Mouse (Mus musculus) limb, embryonic 14.5 days (tissue): Measurements from ENCODE around the gene Prickle1. TPM values are rescaled to one million over a fixed set of nuclear protein-coding genes. Genes with fewer than 3 reads are reported as not detected.

Source experiments
- ATAC-seq: fragments of 200-750 bp; cut with Nextera tagmentation; 2 replicates; pipeline ENCODE4 v1.8.0; 2017; ENCODE audit warnings: low read depth, moderate number of reproducible peaks, moderate TSS enrichment; ENCODE audit not compliant: low FRiP score
- DNase-seq: peaks from one replicate; pipeline ENCODE4 v3.0.0-alpha.2; 2015; ENCODE audit warnings: low spot score
- H3K27ac ChIP-seq: fragments of 300-500 bp; sonication (generic); replicated peaks from 2 replicates; pipeline ENCODE4 v1.5.1; 2014; ENCODE audit warnings: low read depth, mild to moderate bottlenecking, low read length, moderate library complexity, mixed read lengths
- H3K27me3 ChIP-seq: fragments of 300-500 bp; sonication (generic); 2 replicates; pipeline ENCODE4 v1.6.1; 2014; ENCODE audit warnings: low read length, mixed read lengths; ENCODE audit not compliant: control insufficient read depth, insufficient read depth
- H3K36me3 ChIP-seq: fragments of 300-500 bp; sonication (generic); 2 replicates; pipeline ENCODE4 v1.6.1; 2014; ENCODE audit warnings: mild to moderate bottlenecking, low read length, moderate library complexity, mixed read lengths; ENCODE audit not compliant: control insufficient read depth, insufficient read depth
- H3K4me1 ChIP-seq: fragments of 300-500 bp; sonication (generic); 2 replicates; pipeline ENCODE4 v1.6.1; 2014; ENCODE audit warnings: antibody characterized with exemption, low read length, mixed read lengths; ENCODE audit not compliant: control insufficient read depth, insufficient read depth
- H3K4me2 ChIP-seq: fragments of 300-500 bp; sonication (generic); replicated peaks from 2 replicates; pipeline ENCODE4 v1.6.1; 2014; ENCODE audit warnings: low read depth, mild to moderate bottlenecking, low read length, moderate library complexity; ENCODE audit not compliant: severe bottlenecking
- H3K4me3 ChIP-seq: fragments of 300-500 bp; sonication (generic); replicated peaks from 2 replicates; pipeline ENCODE4 v1.5.1; 2014; ENCODE audit warnings: low read length
- H3K9ac ChIP-seq: fragments of 300-500 bp; sonication (generic); 2 replicates; pipeline ENCODE4 v1.6.1; 2014; ENCODE audit warnings: mild to moderate bottlenecking, low read depth, low read length, moderate library complexity; ENCODE audit not compliant: severe bottlenecking
- H3K9me3 ChIP-seq: fragments of 300-500 bp; sonication (generic); 2 replicates; pipeline ENCODE4 v1.6.1; 2016; ENCODE audit warnings: low read length; ENCODE audit not compliant: control insufficient read depth
- POLR2A ChIP-seq: fragments of 200-500 bp; IDR thresholded peaks from 2 replicates; pipeline ENCODE4 v1.8.0; 2012; ENCODE audit warnings: inconsistent platforms, mild to moderate bottlenecking, moderate library complexity, borderline replicate concordance; ENCODE audit not compliant: insufficient read depth, insufficient read length; ENCODE audit errors: extremely low read depth
- WGBS: fragments of 180-500 bp; shearing (Covaris S2); extraction: QIAGEN DNeasy Blood & Tissue Kit; methylation state at CpG from one replicate; pipeline ENCODE4 v1.1.7; 2014; 5-methylcytosine and 5-hydroxymethylcytosine counted together
- polyA plus RNA-seq, 2 experiments: library from polyadenylated mRNA; depleted of rRNA in 1 of 2; stranded (reverse) in 1 of 2; unstranded in 1 of 2; fragments of >200 nt; fragmentation: Nextera tagmentation in 1 of 2; extraction: Ambion mirVana in 1 of 2; gene quantifications; 2 replicates each; pipeline versions ENCODE4 v1.2.1 to v1.2.3; 2012 to 2014

Gene Prickle1
- polyA plus RNA-seq, 2 experiments, result 31.4 to 54.0 TPM

- ATAC-seq, result no peak
- H3K27ac ChIP-seq, result no peak overlapping the region
- peaks cover 4% of the 10 kb centered on the region; the same call in 1 of the 2 replicates for H3K36me3 ChIP-seq
- H3K4me2 ChIP-seq, result no peak overlapping the region
- H3K27me3 ChIP-seq, result no peaks in the 10 kb centered on the region
- no peak overlapping the region for H3K4me3 ChIP-seq
- WGBS, result 95% methylated on average over 10 of the region's 10 CpGs
- 0 out of 2 replicates have a peak, but pooled peaks cover 7% of the 10 kb centered on the region for H3K4me1 ChIP-seq
- H3K9ac ChIP-seq, result no peak overlapping the region
- no peak for DNase-seq
- no peak for TF ChIP-seq POLR2A
- H3K9me3 ChIP-seq, result no peaks in the 10 kb centered on the region
Measured at GRCm38 (mm10) chr15:93481112-93481511, 114.6 kb downstream of the Prickle1 start.

- 76% methylated on average over 4 of the region's 4 CpGs for WGBS
- Histone ChIP-seq H3K4me3 (no peak overlapping the region), H3K4me2 (no peak overlapping the region), H3K9me3 (no peaks in the 10 kb centered on the region), H3K4me1 (0 out of 2 replicates have a peak, but pooled peaks cover 7% of the 10 kb centered on the region), H3K27ac (no peak overlapping the region), H3K9ac (no peak overlapping the region), H3K27me3 (no peaks in the 10 kb centered on the region), H3K36me3 (peaks cover 4% of the 10 kb centered on the region; the same call in 1 of the 2 replicates)
- no peak for TF ChIP-seq POLR2A
- DNase-seq (no peak), ATAC-seq (no peak)
Measured at GRCm38 (mm10) chr15:93479445-93479844, 116.2 kb downstream of the Prickle1 start.

- no peak overlapping the region for H3K4me3 ChIP-seq
- H3K27ac ChIP-seq, result no peak overlapping the region
- ATAC-seq (no peak), DNase-seq (no peak)
- H3K9me3 ChIP-seq, result no peaks in the 10 kb centered on the region
- no peaks in the 10 kb centered on the region for H3K27me3 ChIP-seq
- no peak overlapping the region for H3K4me2 ChIP-seq
- TF ChIP-seq POLR2A, result no peak
- H3K4me1 ChIP-seq, result 0 out of 2 replicates have a peak, but pooled peaks cover 7% of the 10 kb centered on the region
- 81% methylated on average over 3 of the region's 3 CpGs for WGBS
- H3K36me3 ChIP-seq, result peaks cover 4% of the 10 kb centered on the region; the same call in 1 of the 2 replicates
- H3K9ac ChIP-seq, result no peak overlapping the region
Measured at GRCm38 (mm10) chr15:93478676-93479075, 117.0 kb downstream of the Prickle1 start.

- no peak for DNase-seq
- Histone ChIP-seq H3K36me3 (peaks cover 6% of the 10 kb centered on the region; the same call in 1 of the 2 replicates), H3K9me3 (no peaks in the 10 kb centered on the region), H3K4me2 (no peak overlapping the region), H3K27ac (no peak overlapping the region), H3K27me3 (no peaks in the 10 kb centered on the region), H3K9ac (no peak overlapping the region), H3K4me1 (0 out of 2 replicates have a peak, but pooled peaks cover 7% of the 10 kb centered on the region), H3K4me3 (no peak overlapping the region)
- no peak for ATAC-seq
- TF ChIP-seq POLR2A, result no peak
- WGBS, result 88% methylated on average over 4 of the region's 4 CpGs
Measured at GRCm38 (mm10) chr15:93477729-93478128, 118.0 kb downstream of the Prickle1 start.

GRCm38 (mm10) chr15:93475688-93476087 lies 120.0 kb downstream of the Prickle1 start:
- no peak overlapping the region for H3K4me2 ChIP-seq
- no peak overlapping the region for H3K27ac ChIP-seq
- 0 out of 2 replicates have a peak, but pooled peaks cover 7% of the 10 kb centered on the region for H3K4me1 ChIP-seq
- H3K9ac ChIP-seq, result no peak overlapping the region
- ATAC-seq (no peak), DNase-seq (no peak)
- H3K9me3 ChIP-seq, result no peaks in the 10 kb centered on the region
- no peak overlapping the region for H3K4me3 ChIP-seq
- H3K27me3 ChIP-seq, result no peaks in the 10 kb centered on the region
- H3K36me3 ChIP-seq, result peaks cover 6% of the 10 kb centered on the region; the same call in 1 of the 2 replicates
- WGBS, result 27% methylated on average over 8 of the region's 8 CpGs
- no peak for TF ChIP-seq POLR2A

DNA sequence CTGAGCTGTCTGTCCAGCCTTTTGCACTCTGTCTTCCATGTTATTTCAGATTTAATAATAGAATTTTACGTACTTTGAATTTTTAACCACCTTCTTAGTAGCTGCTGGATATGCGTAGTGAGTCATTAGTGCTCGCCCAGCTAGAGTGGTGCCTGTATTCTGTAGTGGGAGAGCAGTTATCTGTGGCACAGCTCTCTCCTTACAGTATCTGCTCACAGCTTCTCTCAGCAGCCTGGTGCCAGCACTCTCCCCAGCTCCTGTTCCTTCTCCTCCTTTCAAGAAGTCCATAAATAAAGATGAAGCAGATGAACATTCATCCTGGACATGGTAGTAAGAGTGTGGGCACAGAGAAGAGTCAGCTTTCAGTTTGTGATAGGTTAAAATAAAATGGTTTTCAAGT lies 121.4 kb downstream of the Prickle1 start:
- no peak for TF ChIP-seq POLR2A
- H3K36me3 ChIP-seq, result peaks cover 6% of the 10 kb centered on the region; the same call in 1 of the 2 replicates

More for the DNA sequence above, 121.4 kb downstream of the Prickle1 start:
- Histone ChIP-seq H3K4me2 (no peak overlapping the region), H3K4me3 (no peak overlapping the region), H3K9me3 (no peaks in the 10 kb centered on the region), H3K27me3 (no peaks in the 10 kb centered on the region), H3K27ac (no peak overlapping the region), H3K4me1 (0 out of 2 replicates have a peak, but pooled peaks cover 7% of the 10 kb centered on the region), H3K9ac (no peak overlapping the region)
- WGBS, result 74% methylated on average over 3 of the region's 3 CpGs
- ATAC-seq, result no peak
- DNase-seq, result no peak
